Mouse (Mus musculus) liver, adult 2 months (tissue): ENCODE data around the gene Maml2. TPM values are rescaled to one million over a fixed set of nuclear protein-coding genes. Genes with fewer than 3 reads are reported as not detected.

Experiments
- DNase-seq: peaks from one replicate; pipeline ENCODE4 v3.0.0-alpha.2; 2011; ENCODE audit warnings: low read depth, low spot score; ENCODE audit errors: extremely low read depth
- H3K27ac ChIP-seq: fragments of 200-500 bp; replicated peaks from 2 replicates; pipeline ENCODE4 v1.5.1; 2012; ENCODE audit warnings: low read depth, mild to moderate bottlenecking, control low read depth, inconsistent platforms, low read length; ENCODE audit not compliant: insufficient read depth
- H3K27me3 ChIP-seq: fragments of 200-500 bp; 2 replicates; pipeline ENCODE4 v1.6.1; 2012; ENCODE audit warnings: mild to moderate bottlenecking, moderate library complexity, low read length, inconsistent platforms; ENCODE audit not compliant: control insufficient read depth, insufficient read depth
- H3K36me3 ChIP-seq: fragments of 200-500 bp; 2 replicates; pipeline ENCODE4 v1.6.1; 2012; ENCODE audit warnings: low read length, inconsistent platforms; ENCODE audit not compliant: control insufficient read depth, insufficient read depth
- H3K4me1 ChIP-seq: fragments of 200-500 bp; 2 replicates; pipeline ENCODE4 v1.6.1; 2011; ENCODE audit warnings: low read length; ENCODE audit not compliant: control insufficient read depth, insufficient read depth
- H3K4me3 ChIP-seq: fragments of 200-500 bp; 2 replicates; pipeline ENCODE4 v1.5.1; 2011; ENCODE audit warnings: low read depth, mild to moderate bottlenecking, control low read depth, low read length, moderate library complexity; ENCODE audit not compliant: insufficient read depth
- H3K79me2 ChIP-seq: fragments of 200-500 bp; 2 replicates; pipeline ENCODE4 v1.6.1; 2012; ENCODE audit warnings: inconsistent platforms, mild to moderate bottlenecking, low read length, moderate library complexity; ENCODE audit not compliant: control insufficient read depth, insufficient read depth
- H3K9ac ChIP-seq: fragments of 200-500 bp; 2 replicates; pipeline ENCODE4 v1.6.1; 2012; ENCODE audit warnings: low read depth, mild to moderate bottlenecking, control low read depth, inconsistent platforms, low read length
- CTCF ChIP-seq: fragments of 200-500 bp; IDR thresholded peaks from 2 replicates; pipeline ENCODE4 v1.5.1; 2011; ENCODE audit warnings: low read depth, low read length, control low read depth
- POLR2A ChIP-seq: fragments of 200-500 bp; IDR thresholded peaks from 2 replicates; pipeline ENCODE4 v1.6.1; 2011; ENCODE audit warnings: low read length, control low read depth; ENCODE audit not compliant: insufficient read depth; ENCODE audit errors: extremely low read depth
- WGBS: fragments of 180-500 bp; shearing (Covaris S2); methylation state at CpG from one replicate; pipeline ENCODE4 v1.1.7; 2018; 5-methylcytosine and 5-hydroxymethylcytosine counted together
- polyA plus RNA-seq: library from polyadenylated mRNA; depleted of rRNA; stranded (reverse); fragments of >200 nt; gene quantifications from 2 replicates; pipeline ENCODE4 v1.2.3, GENCODE M21; 2012
- total RNA-seq: library from RNA; depleted of rRNA; stranded (reverse); fragments of >200 nt; gene quantifications from 2 replicates; pipeline ENCODE4 v1.2.3, GENCODE M21; 2014

Gene Maml2
- total and polyA plus RNA-seq, 2 experiments, result 0.77 to 1.2 TPM

- Histone ChIP-seq H3K4me1 (no peaks in the 10 kb centered on the region; the same call in 1 of the 2 replicates), H3K27ac (no peak overlapping the region), H3K27me3 (no peaks in the 10 kb centered on the region), H3K4me3 (no peak overlapping the region), H3K9ac (no peak overlapping the region), H3K36me3 (no peaks in the 10 kb centered on the region), H3K79me2 (no peaks in the 10 kb centered on the region)
- DNase-seq, result no peak
- WGBS, result 75% methylated on average over 3 of the region's 3 CpGs
- TF ChIP-seq CTCF (no peak), POLR2A (no peak)
Observed at GRCm38 (mm10) chr9:13523046-13523445, 225.3 kb downstream of the Maml2 start.

- H3K27ac ChIP-seq, result no peak overlapping the region
- no peak overlapping the region for H3K9ac ChIP-seq
- WGBS, result 91% methylated on average over 1 of the region's 1 CpGs
- no peaks in the 10 kb centered on the region for H3K79me2 ChIP-seq
- H3K27me3 ChIP-seq, result no peaks in the 10 kb centered on the region
- no peak overlapping the region for H3K4me3 ChIP-seq
- no peak for TF ChIP-seq POLR2A
- no peaks in the 10 kb centered on the region for H3K4me1 ChIP-seq
- no peaks in the 10 kb centered on the region for H3K36me3 ChIP-seq
- no peak for DNase-seq
Observed at GRCm38 (mm10) chr9:13525075-13525474, 227.3 kb downstream of the Maml2 start.

GRCm38 (mm10) chr9:13525561-13526255 lies 228.0 kb downstream of the Maml2 start:
- no peaks in the 10 kb centered on the region for H3K36me3 ChIP-seq
- H3K27ac ChIP-seq, result no peak overlapping the region
- H3K9ac ChIP-seq, result no peak overlapping the region
- no peak for TF ChIP-seq CTCF
- TF ChIP-seq POLR2A, result no peak
- H3K4me3 ChIP-seq, result no peak overlapping the region
- H3K4me1 ChIP-seq, result no peaks in the 10 kb centered on the region
- H3K79me2 ChIP-seq, result no peaks in the 10 kb centered on the region
- H3K27me3 ChIP-seq, result no peaks in the 10 kb centered on the region
- WGBS, result 77% methylated on average over 5 of the region's 5 CpGs
- no peak for DNase-seq

- no peak for TF ChIP-seq CTCF
- TF ChIP-seq POLR2A, result no peak
- 59% methylated on average over 4 of the region's 4 CpGs for WGBS
- no peak overlapping the region for H3K27ac ChIP-seq
- no peaks in the 10 kb centered on the region for H3K27me3 ChIP-seq
- no peak overlapping the region for H3K9ac ChIP-seq
- no peaks in the 10 kb centered on the region for H3K79me2 ChIP-seq
- H3K4me3 ChIP-seq, result no peak overlapping the region
- H3K4me1 ChIP-seq, result no peaks in the 10 kb centered on the region
- H3K36me3 ChIP-seq, result no peaks in the 10 kb centered on the region
- no peak for DNase-seq
Observed at GRCm38 (mm10) chr9:13530575-13530974, 232.8 kb downstream of the Maml2 start.

- H3K4me1 ChIP-seq, result no peaks in the 10 kb centered on the region
- no peak for DNase-seq
- no peak for TF ChIP-seq POLR2A
- TF ChIP-seq CTCF, result no peak
- no peak overlapping the region for H3K9ac ChIP-seq
- H3K27ac ChIP-seq, result no peak overlapping the region
- H3K79me2 ChIP-seq, result no peaks in the 10 kb centered on the region
- H3K4me3 ChIP-seq, result no peak overlapping the region
- no peaks in the 10 kb centered on the region for H3K36me3 ChIP-seq
- WGBS, result 80% methylated on average over 11 of the region's 11 CpGs
- no peaks in the 10 kb centered on the region for H3K27me3 ChIP-seq
Observed at GRCm38 (mm10) chr9:13533076-13533707, 235.4 kb downstream of the Maml2 start.

- H3K79me2 ChIP-seq, result no peaks in the 10 kb centered on the region
- WGBS, result 83% methylated on average over 5 of the region's 5 CpGs
- H3K4me3 ChIP-seq, result no peak overlapping the region
- DNase-seq, result no peak
- TF ChIP-seq POLR2A (no peak), CTCF (no peak)
- H3K36me3 ChIP-seq, result no peaks in the 10 kb centered on the region
- H3K4me1 ChIP-seq, result no peaks in the 10 kb centered on the region
- no peaks in the 10 kb centered on the region for H3K27me3 ChIP-seq
- no peak overlapping the region for H3K9ac ChIP-seq
- no peak overlapping the region for H3K27ac ChIP-seq
Observed at GRCm38 (mm10) chr9:13535803-13536202, 238.0 kb downstream of the Maml2 start.
